Mouse (Mus musculus): Measurements from ENCODE around the gene Ppp2r2c.

GRCm38 (mm10) chr5:36870916-36871315 is 2.6 kb downstream of the Ppp2r2c start:
- TF ChIP-seq GATA1 (IDR thresholded peaks at IDR 0.05; ENCODE audit: low read length): no peak
- no peak for TF ChIP-seq TAL1 (IDR thresholded peaks at IDR 0.05; ENCODE audit: low read length)

All from erythroblast, embryonic 14.5 days (primary cell).